ENCODE assay signal across 17 mouse cellular contexts in genomic region chr5:88702041-88702440, GRCm38 (mm10). TPM values are rescaled to one million over a fixed set of nuclear protein-coding genes. Genes with fewer than 3 reads are reported as not detected.
DNase-seq lines count a peak whose midpoint lies in the region; TF ChIP-seq lines count a peak whose summit lies in the region.
"Had no signal": no experiment of that assay in that cellular context is flagged by ENCODE, and none has a peak within 500 bp of the region (broad histone marks: within the 10 kb centered on the region; RNA-seq: fewer than 3 reads in every experiment).

No protein-coding gene starts in this region.

- TF ChIP-seq CTCF in kidney, adult 2 months (conservative IDR thresholded peaks at IDR 0.05; ENCODE audit: insufficient read depth, insufficient read length, low read depth, low read length), result no peak

- H3K27ac ChIP-seq in kidney, adult 2 months (ENCODE audit: insufficient read depth, low read depth, low read length), result peak overlapping the region; percentile 42
- H3K27ac ChIP-seq: forebrain, embryonic 15.5 days; heart, embryonic 10.5 days; macrophage; midbrain, embryonic 12.5 days had no signal

- H3K4me3 ChIP-seq in kidney, adult 2 months (ENCODE audit: insufficient read depth, low read depth, low read length), result no peak overlapping the region
- H3K4me3 ChIP-seq: forebrain, embryonic 15.5 days; heart, embryonic 10.5 days; midbrain, embryonic 12.5 days had no signal

- WGBS in kidney, adult 2 months, result 41% methylated on average over 4 of the region's 4 CpGs

- H3K27me3 ChIP-seq in kidney, adult 2 months (replicated peaks; ENCODE audit: control insufficient read depth, insufficient read depth, low read length), result no peaks in the 10 kb centered on the region
- H3K27me3 ChIP-seq: CH12.LX; forebrain, embryonic 15.5 days; midbrain, embryonic 12.5 days had no signal

- no peak for TF ChIP-seq POLR2A in kidney, adult 2 months (IDR thresholded peaks at IDR 0.05; ENCODE audit: low read depth, low read length)

- peak; percentile 13 for DNase-seq in adrenal gland, postnatal 14 days
- no peak for DNase-seq in adrenal gland, postnatal 4 days (ENCODE audit: low spot score in 2 of 2)
- DNase-seq in adipocyte (ENCODE audit: low spot score), result peak; percentile 52
- DNase-seq in kidney, adult 2 months, result peak; percentile 83
- peak; percentile 56 to 77 for DNase-seq in kidney, postnatal 25 days
- no peak for DNase-seq in embryo, embryonic 10 days (ENCODE audit: low spot score)
- no peak for DNase-seq in retina, postnatal 1 day
- DNase-seq: cerebellum, postnatal 14 days; embryo, embryonic 11 days; gastrocnemius, postnatal 36 days; lung, embryonic 14.5 days; right cerebral cortex, postnatal 4 days had no signal

- no peaks in the 10 kb centered on the region for H3K36me3 ChIP-seq in kidney, adult 2 months (ENCODE audit: control insufficient read depth, insufficient read depth, low read length)
- H3K36me3 ChIP-seq: forebrain, embryonic 15.5 days; heart, embryonic 10.5 days; midbrain, embryonic 12.5 days had no signal

- peaks cover 6% of the 10 kb centered on the region; the same call in 1 of the 2 replicates for H3K4me1 ChIP-seq in kidney, adult 2 months (ENCODE audit: control insufficient read depth, insufficient read depth, low read length)
- H3K4me1 ChIP-seq: forebrain, embryonic 15.5 days; midbrain, embryonic 12.5 days had no signal

RNA-seq across cellular contexts. Expression of gene Mob1b, which starts 18.6 kb away (rescaled TPM):
- 32.4 and 36.4 TPM in 2 replicates for total RNA-seq in adrenal gland, postnatal 14 days (2021)
- 10 to 100 TPM; 42.6 to 44.1 TPM for total RNA-seq in adrenal gland, postnatal 4 days (2021)
- polyA plus RNA-seq in kidney, adult 2 months (2012; rRNA removed), result 5.3 and 6.7 TPM in 2 replicates

RNA-seq across cellular contexts. Expression of gene Grsf1, which starts 26.1 kb away (rescaled TPM):
- total RNA-seq in adrenal gland, postnatal 14 days (2021), result 151 and 153 TPM in 2 replicates
- total RNA-seq in adrenal gland, postnatal 4 days (2021), result 100 to 1,000 TPM; 141 to 146 TPM
- 58.4 and 60.7 TPM in 2 replicates for polyA plus RNA-seq in kidney, adult 2 months (2012; rRNA removed)

Comparison
In these comparisons a context has a peak if more than half of its experiments do, and no peak if none do; other contexts are left out.
1. DNase-seq: peak in adrenal gland, postnatal 14 days (single experiment), adipocyte (single experiment), kidney, adult 2 months (single experiment) and kidney, postnatal 25 days (2 of 2); none in adrenal gland, postnatal 4 days (0 of 2), embryo, embryonic 10 days (single experiment) and retina, postnatal 1 day (single experiment).